Mouse (Mus musculus) forebrain, embryonic 10.5 days (tissue): ENCODE data around the gene Ptprf. TPM values are rescaled to one million over a fixed set of nuclear protein-coding genes. Genes with fewer than 3 reads are reported as not detected.

Source experiments
- DNase-seq: peaks from one replicate; pipeline ENCODE4 v3.0.0-alpha.2; 2017; ENCODE audit warnings: low spot score; ENCODE audit errors: extremely low spot score
- H3K27ac ChIP-seq: fragments of 300-500 bp; sonication (generic); 2 replicates; pipeline ENCODE4 v1.5.1; 2016; ENCODE audit warnings: mild to moderate bottlenecking
- H3K27me3 ChIP-seq: fragments of 300-500 bp; sonication (generic); 2 replicates; pipeline ENCODE4 v1.6.1; 2016; ENCODE audit warnings: mild to moderate bottlenecking; ENCODE audit not compliant: poor library complexity, severe bottlenecking
- H3K36me3 ChIP-seq: fragments of 300-500 bp; sonication (generic); replicated peaks from 2 replicates; pipeline ENCODE4 v1.6.1; 2016; ENCODE audit warnings: mild to moderate bottlenecking, moderate library complexity
- H3K4me1 ChIP-seq: fragments of 300-500 bp; sonication (generic); 2 replicates; pipeline ENCODE4 v1.6.1; 2016
- H3K4me3 ChIP-seq: fragments of 300-500 bp; sonication (generic); 2 replicates; pipeline ENCODE4 v1.5.1; 2016; ENCODE audit warnings: mild to moderate bottlenecking, moderate library complexity
- H3K9me3 ChIP-seq: fragments of 300-500 bp; sonication (generic); 2 replicates; pipeline ENCODE4 v1.6.1; 2016; ENCODE audit warnings: mild to moderate bottlenecking, moderate library complexity
- WGBS: fragments of 180-500 bp; shearing (Covaris S2); methylation state at CpG from one replicate; pipeline ENCODE4 v1.1.7; 2016; 5-methylcytosine and 5-hydroxymethylcytosine counted together
- polyA plus RNA-seq: library from polyadenylated mRNA; unstranded; fragments of >200 nt; fragmentation: Nextera tagmentation; extraction: Ambion mirVana; gene quantifications from 2 replicates; pipeline ENCODE4 v1.2.1, GENCODE M21; 2016

Gene Ptprf
- polyA plus RNA-seq, 1 experiment from 2014 or later = 102 TPM

DNA sequence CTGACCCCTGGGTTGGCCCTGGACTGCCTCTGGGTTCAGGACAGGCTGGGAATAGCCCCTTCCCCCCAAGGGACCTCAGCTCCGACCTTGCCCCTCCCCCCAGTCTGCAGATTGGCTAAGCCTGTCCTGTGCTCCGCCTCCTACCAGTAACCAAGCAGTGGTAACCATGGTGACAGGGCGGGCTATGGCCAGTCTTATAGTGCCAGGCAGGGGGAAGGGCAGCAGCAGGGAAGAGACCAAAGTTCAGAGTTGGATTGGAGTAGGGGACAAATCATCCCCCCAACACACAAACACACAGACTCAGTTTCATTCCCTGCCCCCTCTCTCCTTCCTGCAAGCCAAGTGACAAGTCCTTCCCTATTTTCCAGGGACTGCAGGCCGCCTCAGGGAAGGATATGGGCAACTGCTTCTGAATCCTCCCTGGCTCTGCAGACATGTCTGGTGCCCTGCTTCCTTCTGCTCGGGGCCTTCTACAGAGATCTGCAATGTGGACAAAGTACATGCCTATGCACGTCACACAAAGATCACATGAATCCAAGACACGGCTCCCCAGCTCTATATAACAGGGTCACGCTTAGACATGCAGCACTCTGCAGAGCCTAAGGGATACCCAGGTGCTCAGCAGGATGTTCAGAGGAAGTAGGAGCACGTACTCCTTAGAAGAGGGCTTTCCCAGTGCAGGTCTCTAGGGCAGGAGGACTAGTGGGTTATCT is 14.5 kb downstream of the Ptprf start:
- Histone ChIP-seq H3K27me3 (no peaks in the 10 kb centered on the region), H3K9me3 (no peaks in the 10 kb centered on the region; the same call in 1 of the 2 replicates), H3K36me3 (peaks cover 93% of the 10 kb centered on the region), H3K27ac (peak overlapping the region; percentile 96), H3K4me1 (peaks cover 97% of the 10 kb centered on the region), H3K4me3 (peak overlapping the region; percentile 38)
- WGBS = 19% methylated on average over 9 of the region's 9 CpGs
- DNase-seq = peak; percentile 98

DNA sequence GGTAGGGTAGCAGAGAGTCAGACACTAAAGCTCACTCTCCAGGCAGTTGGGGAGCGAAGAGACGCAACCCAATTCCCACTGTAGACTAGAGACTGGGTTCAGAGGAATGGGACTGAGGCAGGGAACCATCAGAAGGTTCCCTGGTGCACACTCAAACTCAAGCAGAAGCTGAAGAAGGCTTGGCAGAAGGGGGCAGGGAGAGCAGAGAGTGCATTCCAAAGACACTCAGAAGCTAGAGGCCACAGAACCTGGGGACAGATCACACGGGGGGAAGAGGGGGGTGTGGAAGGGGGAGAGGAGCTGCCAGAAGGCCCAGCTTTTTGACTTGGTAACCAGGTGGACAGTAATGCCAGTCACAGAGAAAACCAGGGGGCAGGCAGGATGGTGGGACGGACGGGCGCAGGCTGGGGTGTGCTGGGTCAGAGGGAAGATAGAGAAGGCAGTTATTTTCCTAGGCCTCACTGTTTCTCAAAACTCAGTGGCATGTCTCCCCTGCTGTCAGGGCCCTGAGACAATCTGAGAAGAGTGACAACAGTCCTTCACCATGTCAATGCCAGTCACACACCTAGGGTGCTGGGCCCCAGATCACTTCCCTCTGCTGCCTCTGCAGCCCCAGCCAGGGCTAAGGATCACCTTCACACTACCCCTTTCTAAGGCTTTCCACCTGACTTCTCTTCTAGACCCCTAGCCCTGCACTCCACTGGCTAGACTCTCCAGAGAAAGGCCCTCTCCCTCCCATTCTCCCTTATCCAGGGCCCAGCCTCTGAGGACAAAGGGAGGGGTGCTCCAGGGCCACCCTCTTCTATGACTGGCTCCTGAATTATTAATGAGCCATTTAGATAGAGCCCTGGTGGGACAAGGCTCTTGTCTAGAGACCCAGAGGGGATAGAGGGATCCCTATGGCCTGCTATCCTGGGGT is 15.3 kb downstream of the Ptprf start:
- Histone ChIP-seq H3K36me3 (peaks cover 95% of the 10 kb centered on the region), H3K4me3 (peak overlapping the region; percentile 38)

DNA sequence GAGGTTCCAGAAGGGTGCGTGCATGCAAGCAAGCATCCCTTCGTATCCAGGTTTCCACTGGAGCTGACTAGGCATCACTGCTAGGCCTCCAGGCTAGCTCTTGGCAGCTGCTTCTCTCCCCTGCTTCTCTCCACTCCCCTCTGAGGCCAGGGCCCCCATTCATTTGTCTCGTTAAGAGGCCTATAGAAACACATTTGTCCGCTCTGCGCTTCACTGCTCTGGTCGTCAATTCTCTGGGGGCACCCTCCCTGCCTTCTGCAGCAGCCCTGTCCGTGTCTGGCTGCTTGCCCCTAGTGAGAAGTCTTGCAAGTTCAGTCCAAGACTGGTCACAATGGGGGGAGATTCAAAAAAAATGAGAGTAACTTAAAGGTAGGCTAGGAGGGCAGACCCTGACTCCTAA is 16.7 kb downstream of the Ptprf start:
- H3K36me3 ChIP-seq = peaks cover 95% of the 10 kb centered on the region
- peak overlapping the region; percentile 26; the same call in 1 of the 2 replicates for H3K4me3 ChIP-seq
- H3K4me1 ChIP-seq = peaks cover 96% of the 10 kb centered on the region
- WGBS = 26% methylated on average over 7 of the region's 7 CpGs
- peaks cover 11% of the 10 kb centered on the region; the same call in 1 of the 2 replicates for H3K9me3 ChIP-seq
- H3K27ac ChIP-seq = peak overlapping the region; percentile 96
- H3K27me3 ChIP-seq = no peaks in the 10 kb centered on the region
- DNase-seq = no peak

More for the DNA sequence above, 15.3 kb downstream of the Ptprf start:
- peaks cover 98% of the 10 kb centered on the region for H3K4me1 ChIP-seq
- peaks cover 8% of the 10 kb centered on the region; the same call in 1 of the 2 replicates for H3K9me3 ChIP-seq
- H3K27ac ChIP-seq = peak overlapping the region; percentile 96
- H3K27me3 ChIP-seq = no peaks in the 10 kb centered on the region
- 62% methylated on average over 6 of the region's 6 CpGs for WGBS
- DNase-seq = no peak

DNA sequence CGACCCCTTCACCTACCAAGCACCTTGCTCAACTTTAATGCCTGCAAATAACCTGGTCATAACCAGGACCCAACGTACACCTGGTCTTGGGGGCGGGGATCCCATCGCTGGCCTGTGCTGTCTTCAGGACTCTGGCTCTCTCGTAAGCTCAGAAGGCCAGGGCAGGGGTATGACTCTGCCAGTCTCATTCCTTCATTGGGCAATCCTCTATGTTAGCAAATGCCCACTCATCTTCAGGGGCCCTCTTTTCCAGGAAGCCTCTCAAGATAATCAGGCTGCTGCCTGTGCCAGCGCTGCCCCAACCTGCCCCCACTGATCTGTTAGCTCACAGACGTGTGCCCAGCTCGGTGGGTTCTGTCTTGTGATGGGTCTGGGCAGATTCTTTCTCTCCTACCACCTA is 17.2 kb downstream of the Ptprf start:
- peak overlapping the region; percentile 96 for H3K27ac ChIP-seq
- DNase-seq = no peak
- peak overlapping the region; percentile 26; the same call in 1 of the 2 replicates for H3K4me3 ChIP-seq
- H3K27me3 ChIP-seq = no peaks in the 10 kb centered on the region
- H3K9me3 ChIP-seq = peaks cover 11% of the 10 kb centered on the region; the same call in 1 of the 2 replicates
- H3K36me3 ChIP-seq = peaks cover 95% of the 10 kb centered on the region
- WGBS = 84% methylated on average over 8 of the region's 8 CpGs
- peaks cover 96% of the 10 kb centered on the region for H3K4me1 ChIP-seq

DNA sequence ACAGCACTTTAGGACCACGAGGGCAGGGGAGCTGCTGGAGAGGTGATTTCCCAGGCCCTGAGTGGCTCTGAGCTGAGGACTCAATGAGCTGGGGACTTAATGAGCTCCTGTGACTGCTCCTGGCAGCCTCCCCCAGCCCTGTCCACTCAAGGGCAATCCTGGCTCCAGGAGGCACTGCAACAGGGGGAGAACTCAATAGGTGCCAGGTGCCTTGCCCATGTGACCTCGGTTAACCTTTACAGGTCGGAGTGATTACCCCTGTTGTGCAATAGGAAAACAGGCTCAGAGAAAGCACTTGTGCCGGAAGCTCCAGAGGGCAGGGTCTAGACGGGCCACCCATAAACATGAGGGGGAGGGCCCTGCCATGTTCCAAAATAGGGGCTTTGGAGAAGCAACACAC is 17.7 kb downstream of the Ptprf start:
- Histone ChIP-seq H3K9me3 (peaks cover 11% of the 10 kb centered on the region; the same call in 1 of the 2 replicates), H3K27ac (peak overlapping the region; percentile 96), H3K4me3 (no peak overlapping the region), H3K36me3 (peaks cover 95% of the 10 kb centered on the region), H3K4me1 (peaks cover 96% of the 10 kb centered on the region), H3K27me3 (no peaks in the 10 kb centered on the region)
- WGBS = 50% methylated on average over 5 of the region's 5 CpGs
- DNase-seq = no peak

DNA sequence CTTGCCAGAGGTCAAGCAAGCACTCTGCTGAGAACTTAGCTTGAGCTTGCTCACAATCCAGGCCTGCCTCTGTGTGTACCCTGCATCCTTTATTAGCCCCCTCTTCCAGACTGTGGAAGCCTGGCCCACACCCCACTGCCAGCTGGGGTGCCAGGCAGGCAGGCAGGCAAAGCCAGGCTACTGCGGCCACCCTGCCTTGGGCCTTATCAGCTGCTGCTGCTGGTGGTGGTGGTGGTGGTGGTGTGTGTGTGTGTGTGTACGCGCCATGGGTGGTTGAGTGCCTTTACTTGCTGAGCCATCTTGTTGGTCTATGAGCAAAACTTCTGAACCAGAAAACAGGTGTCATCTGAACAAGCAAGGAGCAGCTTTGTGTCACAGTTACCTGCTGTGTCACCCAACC is 18.3 kb downstream of the Ptprf start:
- Histone ChIP-seq H3K4me1 (peaks cover 92% of the 10 kb centered on the region), H3K27me3 (no peaks in the 10 kb centered on the region), H3K36me3 (peaks cover 97% of the 10 kb centered on the region), H3K27ac (peak overlapping the region; percentile 96), H3K9me3 (peaks cover 11% of the 10 kb centered on the region; the same call in 1 of the 2 replicates), H3K4me3 (no peak overlapping the region)
- no peak for DNase-seq
- 91% methylated on average over 3 of the region's 3 CpGs for WGBS

DNA sequence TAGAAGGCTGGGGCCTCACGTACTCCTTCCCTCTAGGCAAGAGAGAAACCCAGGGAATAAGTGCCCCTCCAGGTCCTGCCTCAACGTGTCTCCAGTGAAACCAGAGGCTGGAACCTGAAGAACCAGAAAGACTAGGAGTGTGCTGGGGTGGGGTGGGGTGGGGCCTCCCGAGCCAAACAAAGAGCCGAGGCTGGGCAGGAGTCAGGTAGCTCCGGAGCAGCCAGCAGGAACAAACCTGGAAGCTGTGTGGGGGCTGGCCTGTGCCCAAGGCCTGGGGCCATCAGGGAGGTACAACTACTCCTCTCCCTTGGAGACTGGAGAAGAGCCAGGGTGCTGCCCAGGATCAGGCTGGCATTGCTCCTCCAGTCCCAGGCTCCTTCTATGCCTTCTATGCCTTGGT is 18.9 kb downstream of the Ptprf start:
- H3K9me3 ChIP-seq = peaks cover 11% of the 10 kb centered on the region; the same call in 1 of the 2 replicates
- peak overlapping the region; percentile 96 for H3K27ac ChIP-seq
- no peak for DNase-seq
- H3K36me3 ChIP-seq = peaks cover 98% of the 10 kb centered on the region
- WGBS = 39% methylated on average over 5 of the region's 5 CpGs
- H3K4me3 ChIP-seq = no peak overlapping the region
- peaks cover 86% of the 10 kb centered on the region for H3K4me1 ChIP-seq
- no peaks in the 10 kb centered on the region for H3K27me3 ChIP-seq

DNA sequence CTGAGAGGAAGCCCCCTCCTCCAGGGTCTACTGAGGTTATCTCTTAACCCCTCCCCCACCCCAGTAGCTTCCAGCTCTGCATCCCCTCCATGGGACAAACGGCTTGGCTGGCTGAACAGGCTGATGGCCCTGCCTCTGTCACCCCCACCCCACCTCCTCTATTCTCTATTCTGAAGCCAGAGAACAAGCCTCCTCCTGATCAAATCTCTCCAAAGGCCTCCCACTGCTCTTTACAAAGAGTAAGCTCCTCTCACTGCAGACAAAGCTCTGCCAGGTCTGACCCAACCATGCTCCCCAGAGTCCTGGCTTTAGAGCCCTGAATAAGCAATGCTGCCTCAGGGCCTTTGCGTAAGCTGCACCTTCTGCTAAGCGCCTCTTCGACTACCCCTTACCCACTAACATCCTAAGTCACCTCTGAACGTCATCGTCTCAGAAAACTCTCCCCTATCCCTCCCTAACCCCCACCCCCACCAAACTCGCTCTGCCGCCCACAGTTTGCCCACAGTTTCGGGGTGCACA is 19.6 kb downstream of the Ptprf start:
- 54% methylated on average over 9 of the region's 9 CpGs for WGBS
- no peak overlapping the region; the same call in 1 of the 2 replicates for H3K4me3 ChIP-seq
- peak overlapping the region; percentile 96 for H3K27ac ChIP-seq
- peaks cover 84% of the 10 kb centered on the region for H3K4me1 ChIP-seq
- H3K27me3 ChIP-seq = no peaks in the 10 kb centered on the region
- no peak for DNase-seq
- peaks cover 11% of the 10 kb centered on the region; the same call in 1 of the 2 replicates for H3K9me3 ChIP-seq
- H3K36me3 ChIP-seq = peaks cover 98% of the 10 kb centered on the region

DNA sequence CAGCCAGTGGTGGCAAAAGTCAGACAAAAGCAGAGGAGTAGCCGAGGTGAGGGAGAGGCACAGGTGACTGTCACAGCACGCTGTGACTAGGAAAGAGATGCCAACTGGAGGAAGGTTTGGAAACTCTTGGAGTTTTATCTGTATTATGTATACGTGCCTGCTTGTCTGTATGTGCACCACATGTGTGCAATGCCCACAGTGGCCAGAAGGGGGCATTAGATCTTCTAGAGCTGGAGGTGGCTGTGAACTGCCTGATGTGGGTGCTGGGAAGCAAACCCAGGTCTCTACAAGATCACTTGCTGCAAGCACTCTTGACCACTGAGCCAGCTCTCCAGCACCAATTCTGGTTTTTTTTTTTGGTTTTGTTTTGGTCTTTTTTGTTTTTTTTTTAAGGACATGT is 20.5 kb downstream of the Ptprf start:
- Histone ChIP-seq H3K4me3 (no peak overlapping the region), H3K27me3 (no peaks in the 10 kb centered on the region), H3K36me3 (peaks cover 100% of the 10 kb centered on the region), H3K9me3 (peaks cover 11% of the 10 kb centered on the region; the same call in 1 of the 2 replicates), H3K27ac (no peak overlapping the region), H3K4me1 (peaks cover 84% of the 10 kb centered on the region)
- 95% methylated on average over 3 of the region's 3 CpGs for WGBS
- DNase-seq = no peak

DNA sequence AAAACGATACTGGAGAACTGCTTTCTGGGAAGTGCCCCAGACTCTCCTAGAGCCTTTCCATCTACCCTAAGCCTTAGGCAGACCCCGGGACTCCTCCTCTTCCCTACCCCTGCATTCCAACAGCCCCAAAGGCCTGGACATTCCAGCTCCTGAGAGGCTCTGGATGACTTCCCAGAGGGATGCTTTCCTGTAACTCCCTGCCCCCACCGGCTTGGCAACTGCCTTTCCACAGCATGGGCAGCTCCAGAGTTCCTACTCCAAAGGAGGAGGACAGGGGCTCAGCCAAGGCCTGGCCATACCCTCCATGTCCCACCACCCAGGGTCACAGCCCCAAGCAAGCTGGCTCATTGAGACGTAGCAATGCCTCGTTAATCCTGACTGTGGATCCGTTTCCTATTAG is 21.2 kb downstream of the Ptprf start:
- Histone ChIP-seq H3K4me1 (peaks cover 84% of the 10 kb centered on the region), H3K27ac (peak overlapping the region; percentile 42; the same call in 1 of the 2 replicates)
- DNase-seq = no peak

DNA sequence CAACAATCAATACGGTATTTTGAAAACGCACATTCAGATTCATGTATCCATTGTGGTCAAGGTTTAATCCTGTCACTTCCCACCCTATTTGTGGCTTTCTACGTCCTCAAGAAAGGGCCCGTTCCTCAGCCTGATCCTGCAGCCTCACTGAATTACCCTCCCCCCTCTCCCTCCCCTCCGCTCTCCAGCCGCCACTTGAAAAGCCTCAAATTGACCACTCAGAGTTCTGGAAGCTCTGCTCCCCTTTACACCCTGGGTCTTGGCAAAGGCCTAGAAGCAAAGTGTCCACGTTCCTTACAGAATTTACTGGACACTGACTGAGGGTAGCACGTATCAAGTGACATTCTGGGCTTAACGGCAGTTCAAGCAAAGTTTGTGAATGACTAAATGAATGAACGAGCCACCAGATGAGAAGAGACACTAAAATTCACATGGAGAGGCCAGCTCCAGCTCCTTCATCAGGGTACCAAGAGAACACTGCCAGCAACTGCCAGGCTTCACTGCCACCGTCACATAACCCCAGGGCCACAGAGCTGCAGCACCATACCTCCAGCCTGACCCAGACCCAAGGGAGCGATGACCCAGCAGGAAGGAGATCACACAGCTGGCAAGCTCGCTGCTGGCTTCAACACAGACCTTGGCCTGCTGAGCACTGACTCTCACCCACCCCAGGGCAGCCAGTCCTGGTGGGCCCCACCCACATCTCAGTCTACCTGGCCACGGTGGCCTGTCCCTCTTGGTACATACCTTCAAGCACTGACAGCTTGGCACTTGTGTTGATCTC is 22.6 kb downstream of the Ptprf start:
- Histone ChIP-seq H3K27ac (peak overlapping the region; percentile 44), H3K27me3 (no peaks in the 10 kb centered on the region), H3K4me1 (peaks cover 74% of the 10 kb centered on the region), H3K9me3 (peaks cover 11% of the 10 kb centered on the region; the same call in 1 of the 2 replicates), H3K36me3 (peaks cover 100% of the 10 kb centered on the region), H3K4me3 (no peak overlapping the region)
- 74% methylated on average over 14 of the region's 14 CpGs for WGBS
- no peak for DNase-seq

More for the DNA sequence above, 21.2 kb downstream of the Ptprf start:
- whole genome bisulfite sequencing = 46% methylated on average over 6 of the region's 6 CpGs
- H3K4me3 ChIP-seq = no peak overlapping the region
- H3K9me3 ChIP-seq = peaks cover 11% of the 10 kb centered on the region; the same call in 1 of the 2 replicates
- no peaks in the 10 kb centered on the region for H3K27me3 ChIP-seq
- H3K36me3 ChIP-seq = peaks cover 100% of the 10 kb centered on the region

DNA sequence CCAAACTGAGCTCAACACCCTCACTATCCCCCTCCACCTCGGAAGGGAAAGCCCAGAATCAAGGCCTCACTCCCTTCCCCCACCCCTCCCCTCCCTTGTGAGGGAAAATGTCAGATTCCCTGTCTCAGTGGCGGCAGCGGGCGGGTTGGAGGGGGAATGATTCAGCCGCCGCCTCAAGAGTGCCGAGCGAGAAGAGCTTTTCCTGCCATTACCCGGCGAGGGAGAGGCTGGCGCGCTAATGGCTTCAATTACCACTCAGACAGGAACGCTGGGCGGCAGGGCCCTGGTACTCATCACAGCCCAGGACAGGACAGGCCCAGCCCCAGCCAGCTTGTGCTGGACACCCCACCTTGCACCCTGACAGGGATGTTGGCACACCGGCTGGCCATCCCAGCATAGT is 25.6 kb downstream of the Ptprf start:
- Histone ChIP-seq H3K4me3 (no peak overlapping the region), H3K27me3 (no peaks in the 10 kb centered on the region), H3K4me1 (peaks cover 78% of the 10 kb centered on the region), H3K27ac (peak overlapping the region; percentile 68), H3K9me3 (0 out of 2 replicates have a peak, but pooled peaks cover under 1% of the 10 kb centered on the region), H3K36me3 (peaks cover 87% of the 10 kb centered on the region)
- DNase-seq = no peak
- 48% methylated on average over 15 of the region's 15 CpGs for WGBS
